Mouse (Mus musculus) Patski (cell line): Measurements from ENCODE around the gene Slamf8. TPM values are rescaled to one million over a fixed set of nuclear protein-coding genes. Genes with fewer than 3 reads are reported as not detected.

Source experiments
- ATAC-seq: fragments of 100-300 bp; one replicate; pipeline ENCODE4 v1.8.0; 2021
- CTCF ChIA-PET: fragments of 350-600 bp; sonication (Branson Sonifier 250); formaldehyde crosslinking; loops from one replicate; lab custom pipeline; 2022; ENCODE audit warnings: inconsistent platforms; lab: Charles Lee
- POLR2A ChIA-PET: fragments of 350-600 bp; sonication (Branson Sonifier 250); formaldehyde crosslinking; loops from one replicate; lab custom pipeline; 2022; ENCODE audit warnings: antibody characterized with exemption, inconsistent platforms; lab: Charles Lee
- DNase-seq: peaks from one replicate; pipeline ENCODE4 v3.0.0-alpha.2; 2011; ENCODE audit warnings: low read depth, low spot score
- H3K27me3 ChIP-seq: fragments of 371-371 bp; one replicate; pipeline ENCODE4 v1.5.1; 2021
- CTCF ChIP-seq: fragments of 100-300 bp; IDR thresholded peaks from one replicate; pipeline ENCODE4 v1.5.1; 2021
- in situ Hi-C: fragments of 300-500 bp; cut with MboI; formaldehyde crosslinking; loops from 3 replicates; pipeline ENCODE4 v1.11.1; 2018; ENCODE audit warnings: low pct_unique_long_range_greater_than_20kb, mixed read lengths
- polyA plus RNA-seq: library from polyadenylated mRNA; unstranded; gene quantifications from one replicate; pipeline ENCODE4 v1.2.3, GENCODE M21; 2021

Gene Slamf8
- polyA plus RNA-seq, 1 experiment from 2014 or later: not detected

GRCm38 (mm10) chr1:172594495-172594894 is 4.1 kb upstream of the Slamf8 start:
- DNase-seq: no peak
- peak; percentile 74 for TF ChIP-seq CTCF
- H3K27me3 ChIP-seq: peaks cover 13% of the 10 kb centered on the region
- in situ Hi-C loops: no loop called here
- ChIA-PET CTCF (interaction anchor here (0.7 to 1.2 kb wide), 3 partner anchors 9 to 111 kb away, joined by 3 read pairs; no protein-coding TSS in a partner anchor), POLR2A (no interaction called here)
- peak; percentile 40 for ATAC-seq

- no peak for DNase-seq
- no peak for TF ChIP-seq CTCF
- ChIA-PET POLR2A (no interaction called here), CTCF (interaction anchor here (1.2 kb wide), 1 partner anchor 110 kb away, joined by 3 read pairs; no protein-coding TSS in a partner anchor)
- H3K27me3 ChIP-seq: peaks cover 13% of the 10 kb centered on the region
- in situ Hi-C loops: no loop called here
- ATAC-seq: no peak
These were observed 3.6 kb upstream of the Slamf8 start for GRCm38 (mm10) chr1:172593956-172594355.

GRCm38 (mm10) chr1:172593321-172593720 is 3.0 kb upstream of the Slamf8 start:
- H3K27me3 ChIP-seq: peaks cover 9% of the 10 kb centered on the region
- in situ Hi-C loops: no loop called here
- no peak for ATAC-seq
- TF ChIP-seq CTCF: no peak
- ChIA-PET POLR2A (no interaction called here), CTCF (interaction anchor here (1.7 kb wide), 1 partner anchor 64 kb away, joined by 5 read pairs; no protein-coding TSS in a partner anchor)
- DNase-seq: no peak

GRCm38 (mm10) chr1:172585612-172586567 is 4.5 kb downstream of the Slamf8 start:
- CTCF ChIA-PET: interaction anchor here (0.5 to 1.4 kb wide), 2 partner anchors 10 to 57 kb away, joined by 3 read pairs; no protein-coding TSS in a partner anchor
- in situ Hi-C loops: no loop called here
- TF ChIP-seq CTCF: no peak
- peaks cover 13% of the 10 kb centered on the region for H3K27me3 ChIP-seq
- POLR2A ChIA-PET: no interaction called here
- DNase-seq (no peak), ATAC-seq (no peak)

- CTCF ChIA-PET: interaction anchor here (1.4 kb wide), 1 partner anchor 56 kb away, joined by 3 read pairs; no protein-coding TSS in a partner anchor
- ATAC-seq: no peak
These were observed 5.3 kb downstream of the Slamf8 start for GRCm38 (mm10) chr1:172585026-172585425.

GRCm38 (mm10) chr1:172584271-172584670 is 6.1 kb downstream of the Slamf8 start:
- TF ChIP-seq CTCF: no peak
- in situ Hi-C loops: no loop called here
- ChIA-PET CTCF (no interaction called here), POLR2A (no interaction called here)
- ATAC-seq (no peak), DNase-seq (no peak)
- H3K27me3 ChIP-seq: peaks cover 13% of the 10 kb centered on the region

More at GRCm38 (mm10) chr1:172585026-172585425, 5.3 kb downstream of the Slamf8 start:
- POLR2A ChIA-PET: no interaction called here
- TF ChIP-seq CTCF: no peak
- no peak for DNase-seq
- in situ Hi-C loops: no loop called here
- H3K27me3 ChIP-seq: peaks cover 13% of the 10 kb centered on the region

GRCm38 (mm10) chr1:172582436-172582835 is 7.9 kb downstream of the Slamf8 start:
- ChIA-PET CTCF (no interaction called here), POLR2A (no interaction called here)
- in situ Hi-C loops: no loop called here
- no peak for DNase-seq
- H3K27me3 ChIP-seq: peaks cover 12% of the 10 kb centered on the region
- no peak for TF ChIP-seq CTCF
- no peak for ATAC-seq

GRCm38 (mm10) chr1:172580116-172580515 is 10.3 kb downstream of the Slamf8 start:
- in situ Hi-C loops: no loop called here
- ChIA-PET POLR2A (no interaction called here), CTCF (no interaction called here)
- no peak for TF ChIP-seq CTCF
- peaks cover 8% of the 10 kb centered on the region for H3K27me3 ChIP-seq
- DNase-seq (no peak), ATAC-seq (no peak)

GRCm38 (mm10) chr1:172567758-172568157 is 22.6 kb downstream of the Slamf8 start:
- no peak for ATAC-seq
- ChIA-PET POLR2A (no interaction called here), CTCF (interaction anchor here (1.4 kb wide), 1 partner anchor 39 kb away, joined by 3 read pairs; no protein-coding TSS in a partner anchor)
- no peak for DNase-seq
- TF ChIP-seq CTCF: no peak
- peaks cover 12% of the 10 kb centered on the region for H3K27me3 ChIP-seq
- in situ Hi-C loops: no loop called here

GRCm38 (mm10) chr1:172566131-172566530 is 24.2 kb downstream of the Slamf8 start:
- CTCF ChIA-PET: no interaction called here
- POLR2A ChIA-PET: no interaction called here

GRCm38 (mm10) chr1:172563465-172563828 is 26.9 kb downstream of the Slamf8 start:
- POLR2A ChIA-PET: no interaction called here
- no peak for ATAC-seq
- in situ Hi-C loops: no loop called here

More at GRCm38 (mm10) chr1:172566131-172566530, 24.2 kb downstream of the Slamf8 start:
- DNase-seq: no peak
- no peak for ATAC-seq
- H3K27me3 ChIP-seq: peaks cover 12% of the 10 kb centered on the region
- TF ChIP-seq CTCF: no peak
- in situ Hi-C loops: no loop called here

More at GRCm38 (mm10) chr1:172563465-172563828, 26.9 kb downstream of the Slamf8 start:
- CTCF ChIA-PET: interaction anchor here (0.7 to 1.9 kb wide), 8 partner anchors 9 to 56 kb away, joined by 3 to 8 read pairs (median 4); no protein-coding TSS in a partner anchor
- no peak for DNase-seq
- H3K27me3 ChIP-seq: peaks cover 12% of the 10 kb centered on the region
- no peak for TF ChIP-seq CTCF
